Mouse (Mus musculus) G1E (cell line): ENCODE data around the gene Mybl2.

ENCODE experiments used
- CTCF ChIP-seq: IDR thresholded peaks from 2 replicates; pipeline ENCODE4 v1.5.1; 2012; ENCODE audit warnings: low read depth, low read length, inconsistent platforms, mixed read lengths
- POLR2AphosphoS5 ChIP-seq: IDR thresholded peaks from 2 replicates; pipeline ENCODE4 v1.6.1; 2012; ENCODE audit warnings: low read depth, low read length, inconsistent platforms; ENCODE audit not compliant: insufficient replicate concordance

GRCm38 (mm10) chr2:163089475-163090123 lies 35.1 kb downstream of the Mybl2 start:
- peak; percentile 12; the same call in 1 of the 2 replicates for TF ChIP-seq CTCF
- TF ChIP-seq POLR2AphosphoS5 = no peak
